Mouse (Mus musculus) stomach, postnatal 0 days (tissue): Measurements from ENCODE around the gene Ddc. TPM values are rescaled to one million over a fixed set of nuclear protein-coding genes. Genes with fewer than 3 reads are reported as not detected.

Source experiments
- ATAC-seq: fragments of 200-750 bp; cut with Nextera tagmentation; 2 replicates; pipeline ENCODE4 v1.8.0; 2017; ENCODE audit not compliant: low FRiP score, low TSS enrichment
- DNase-seq: peaks from one replicate; pipeline ENCODE4 v3.0.0-alpha.2; 2016; ENCODE audit warnings: low spot score
- H3K27ac ChIP-seq: fragments of 300-500 bp; sonication (generic); replicated peaks from 2 replicates; pipeline ENCODE4 v1.5.1; 2014; ENCODE audit warnings: mild to moderate bottlenecking, control low read depth
- H3K27me3 ChIP-seq: fragments of 300-500 bp; sonication (generic); 2 replicates; pipeline ENCODE4 v1.6.1; 2014; ENCODE audit warnings: low read length; ENCODE audit not compliant: control insufficient read depth, insufficient read depth
- H3K36me3 ChIP-seq: fragments of 300-500 bp; sonication (generic); 2 replicates; pipeline ENCODE4 v1.6.1; 2014; ENCODE audit warnings: low read length, mixed read lengths; ENCODE audit not compliant: control insufficient read depth, insufficient read depth
- H3K4me1 ChIP-seq: fragments of 300-500 bp; sonication (generic); replicated peaks from 2 replicates; pipeline ENCODE4 v1.6.1; 2014; ENCODE audit warnings: antibody characterized with exemption; ENCODE audit not compliant: control insufficient read depth, insufficient read depth
- H3K4me2 ChIP-seq: fragments of 300-500 bp; sonication (generic); replicated peaks from 2 replicates; pipeline ENCODE4 v1.6.1; 2014; ENCODE audit warnings: low read depth, mild to moderate bottlenecking, control low read depth, moderate library complexity
- H3K4me3 ChIP-seq: fragments of 300-500 bp; sonication (generic); 2 replicates; pipeline ENCODE4 v1.5.1; 2014; ENCODE audit warnings: low read depth, low read length, control low read depth
- H3K9ac ChIP-seq: fragments of 300-500 bp; sonication (generic); 2 replicates; pipeline ENCODE4 v1.6.1; 2014; ENCODE audit warnings: mild to moderate bottlenecking, low read length, control low read depth, mixed read lengths
- H3K9me3 ChIP-seq: fragments of 300-500 bp; sonication (generic); 2 replicates; pipeline ENCODE4 v1.6.1; 2016; ENCODE audit warnings: low read length; ENCODE audit not compliant: control insufficient read depth
- CTCF ChIP-seq: IDR thresholded peaks from 2 replicates; pipeline ENCODE4 v1.5.1; 2016; ENCODE audit warnings: antibody characterized with exemption, low read depth, mild to moderate bottlenecking, moderate library complexity
- EP300 ChIP-seq: optimal IDR thresholded peaks from 2 replicates; pipeline ENCODE3; 2016; ENCODE audit warnings: antibody characterized with exemption
- WGBS: fragments of 180-500 bp; shearing (Covaris S2); extraction: QIAGEN DNeasy Blood & Tissue Kit; methylation state at CpG from one replicate; pipeline ENCODE4 v1.1.7; 2014; 5-methylcytosine and 5-hydroxymethylcytosine counted together
- polyA plus RNA-seq: library from polyadenylated mRNA; unstranded; fragments of >200 nt; fragmentation: Nextera tagmentation; extraction: Ambion mirVana; gene quantifications from 2 replicates; pipeline ENCODE4 v1.2.1, GENCODE M21; 2015

Gene Ddc
- polyA plus RNA-seq, 1 experiment from 2014 or later, result 24.1 TPM

GRCm38 (mm10) chr11:11822181-11823095, 75.5 kb downstream of the Ddc start:
- no peak overlapping the region for H3K4me3 ChIP-seq
- no peaks in the 10 kb centered on the region for H3K27me3 ChIP-seq
- WGBS, result 28% methylated on average over 20 of the region's 20 CpGs
- peak overlapping the region; percentile 83 for H3K27ac ChIP-seq
- DNase-seq (no peak), ATAC-seq (no peak)
- H3K9me3 ChIP-seq, result no peaks in the 10 kb centered on the region
- H3K4me2 ChIP-seq, result no peak overlapping the region
- no peaks in the 10 kb centered on the region for H3K36me3 ChIP-seq
- H3K9ac ChIP-seq, result peak overlapping the region; percentile 2; the same call in 1 of the 2 replicates
- no peaks in the 10 kb centered on the region; the same call in 1 of the 2 replicates for H3K4me1 ChIP-seq
- TF ChIP-seq CTCF (no peak), EP300 (no peak)

DNA sequence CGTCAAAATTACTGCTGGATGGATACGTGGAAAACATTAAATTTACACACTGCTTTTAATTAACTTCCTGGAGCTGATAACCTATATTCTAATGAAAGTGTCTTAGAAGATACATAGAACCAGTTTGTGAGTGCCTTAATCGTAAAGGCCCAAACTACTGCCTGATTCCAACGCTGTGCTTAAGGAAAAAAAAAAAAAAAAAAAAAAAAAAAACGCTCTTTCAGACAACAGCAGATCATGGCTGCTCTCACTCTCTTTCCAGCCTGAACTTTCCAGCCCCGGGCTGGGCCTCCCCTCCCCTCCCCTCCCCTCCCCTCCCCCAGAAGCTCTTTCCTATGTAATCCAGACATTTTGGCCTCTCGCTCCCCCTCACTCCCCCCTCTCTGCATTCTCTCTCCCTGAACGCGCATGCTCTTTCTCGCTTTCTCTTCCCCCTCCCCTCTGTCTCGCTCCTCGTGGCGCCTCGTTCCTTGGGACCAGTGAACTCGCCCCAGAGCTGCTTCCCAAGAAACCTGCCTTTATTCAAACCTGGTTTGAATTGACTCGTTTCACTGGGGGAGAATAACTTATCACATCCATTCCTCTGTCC, 76.5 kb downstream of the Ddc start:
- no peak overlapping the region for H3K4me3 ChIP-seq
- DNase-seq (peak; percentile 58), ATAC-seq (peak; percentile 17; the same call in 1 of the 2 replicates)
- WGBS, result 21% methylated on average over 16 of the region's 16 CpGs
- no peak overlapping the region for H3K4me2 ChIP-seq
- no peaks in the 10 kb centered on the region; the same call in 1 of the 2 replicates for H3K4me1 ChIP-seq
- H3K27ac ChIP-seq, result peak overlapping the region; percentile 83
- no peaks in the 10 kb centered on the region for H3K36me3 ChIP-seq
- no peak for TF ChIP-seq EP300
- H3K9me3 ChIP-seq, result no peaks in the 10 kb centered on the region
- H3K9ac ChIP-seq, result no peak overlapping the region
- H3K27me3 ChIP-seq, result no peaks in the 10 kb centered on the region

GRCm38 (mm10) chr11:11820737-11821136, 77.2 kb downstream of the Ddc start:
- Histone ChIP-seq H3K27me3 (no peaks in the 10 kb centered on the region), H3K9ac (no peak overlapping the region), H3K36me3 (no peaks in the 10 kb centered on the region), H3K27ac (peak overlapping the region; percentile 59), H3K4me1 (no peaks in the 10 kb centered on the region; the same call in 1 of the 2 replicates), H3K9me3 (no peaks in the 10 kb centered on the region), H3K4me3 (no peak overlapping the region), H3K4me2 (no peak overlapping the region)
- ATAC-seq (peak; percentile 15; the same call in 1 of the 2 replicates), DNase-seq (no peak)
- WGBS, result 44% methylated on average over 3 of the region's 3 CpGs
- no peak for TF ChIP-seq EP300
- no peak for TF ChIP-seq CTCF

DNA sequence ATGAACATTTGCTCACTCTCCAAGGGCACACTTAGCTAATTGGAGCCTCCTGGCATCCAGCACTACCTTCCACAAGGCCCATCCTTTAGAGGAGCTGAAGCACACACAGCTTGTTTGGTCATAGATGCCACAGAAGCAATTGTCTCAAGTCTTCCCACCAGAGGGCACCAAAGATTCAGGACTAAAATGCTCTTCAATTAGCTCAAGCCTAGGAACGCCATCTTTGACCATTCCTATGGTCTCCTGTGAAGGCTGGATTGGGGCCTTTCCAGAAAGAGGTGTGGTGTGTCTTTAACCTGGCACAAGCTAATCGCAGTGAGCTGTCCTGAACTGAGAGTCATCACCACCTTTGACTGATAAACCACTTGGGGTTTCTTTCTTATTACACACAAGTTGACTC, 77.7 kb downstream of the Ddc start:
- H3K27me3 ChIP-seq, result no peaks in the 10 kb centered on the region
- ATAC-seq, result peak; percentile 71
- TF ChIP-seq EP300 (no peak), CTCF (peak; percentile 98)
- H3K4me2 ChIP-seq, result no peak overlapping the region
- H3K9ac ChIP-seq, result no peak overlapping the region
- H3K4me3 ChIP-seq, result no peak overlapping the region
- DNase-seq, result peak; percentile 79
- 3% methylated on average over 2 of the region's 2 CpGs for whole genome bisulfite sequencing
- H3K36me3 ChIP-seq, result no peaks in the 10 kb centered on the region
- H3K4me1 ChIP-seq, result no peaks in the 10 kb centered on the region; the same call in 1 of the 2 replicates
- H3K9me3 ChIP-seq, result no peaks in the 10 kb centered on the region
- peak overlapping the region; percentile 59 for H3K27ac ChIP-seq

GRCm38 (mm10) chr11:11819206-11819605, 78.7 kb downstream of the Ddc start:
- no peak overlapping the region for H3K4me3 ChIP-seq
- no peak overlapping the region for H3K4me2 ChIP-seq
- H3K4me1 ChIP-seq, result no peaks in the 10 kb centered on the region; the same call in 1 of the 2 replicates
- DNase-seq (no peak), ATAC-seq (no peak)
- H3K9ac ChIP-seq, result no peak overlapping the region
- H3K27me3 ChIP-seq, result no peaks in the 10 kb centered on the region
- H3K36me3 ChIP-seq, result no peaks in the 10 kb centered on the region
- 89% methylated on average over 5 of the region's 5 CpGs for WGBS
- no peaks in the 10 kb centered on the region for H3K9me3 ChIP-seq
- H3K27ac ChIP-seq, result no peak overlapping the region
- no peak for TF ChIP-seq EP300
- no peak for TF ChIP-seq CTCF
